Mouse (Mus musculus) monocyte, adult 2 months (primary cell): ENCODE measurements around the gene Grin3a.
"Not testable (repeated sequence)": the region's sequence is repeated elsewhere in the genome, so short reads cannot be mapped to it uniquely, and the experiment has no call there.

Experiments used
- DNase-seq, 2 experiments: peaks; one replicate each; pipeline ENCODE4 v3.0.0; 2022; ENCODE audit warnings: low spot score in 2 of 2, low read depth in 1 of 2

Gene Grin3a

GRCm38 (mm10) chr4:49681812-49682211, 163.7 kb downstream of the Grin3a start, which contains the start of gene Ppp3r2:
TSS of gene Ppp3r2 (minus strand) at chr4:49682024.
- no peak for DNase-seq

GRCm38 (mm10) chr4:49680171-49680875, 165.2 kb downstream of the Grin3a start:
- DNase-seq: no peak

- no peak for DNase-seq
These were observed 168.8 kb downstream of the Grin3a start for GRCm38 (mm10) chr4:49676790-49677189.

GRCm38 (mm10) chr4:49676071-49676470, 169.5 kb downstream of the Grin3a start:
- no peak for DNase-seq

- DNase-seq: no peak
These were observed 180.7 kb downstream of the Grin3a start for GRCm38 (mm10) chr4:49664850-49665249.

- DNase-seq: no peak
These were observed 183.3 kb downstream of the Grin3a start for GRCm38 (mm10) chr4:49662231-49662630.

GRCm38 (mm10) chr4:49661664-49662063, 183.9 kb downstream of the Grin3a start:
- no peak for DNase-seq

- DNase-seq: no peak
These were observed 186.1 kb downstream of the Grin3a start for GRCm38 (mm10) chr4:49659421-49659820.

- no peak for DNase-seq
These were observed 205.6 kb downstream of the Grin3a start for GRCm38 (mm10) chr4:49639913-49640312.

- DNase-seq: no peak
These were observed 207.7 kb downstream of the Grin3a start for GRCm38 (mm10) chr4:49637821-49638220.

- DNase-seq: no peak
These were observed 213.4 kb downstream of the Grin3a start for GRCm38 (mm10) chr4:49632139-49632481.

GRCm38 (mm10) chr4:49631319-49632138, 214.0 kb downstream of the Grin3a start, which contains the start of gene Rnf20:
TSS of gene Rnf20 (plus strand) at chr4:49632006.
- peak; percentile 83 to 93 for DNase-seq

- DNase-seq: no peak
These were observed 216.6 kb downstream of the Grin3a start for GRCm38 (mm10) chr4:49628941-49629340.

- DNase-seq: peak; percentile 24 to 60
These were observed 218.6 kb downstream of the Grin3a start for GRCm38 (mm10) chr4:49626973-49627372.

- not testable (repeated sequence) for DNase-seq
These were observed 220.6 kb downstream of the Grin3a start for GRCm38 (mm10) chr4:49624969-49625368.

- no peak for DNase-seq
These were observed 221.6 kb downstream of the Grin3a start for GRCm38 (mm10) chr4:49623916-49624315.

- no peak for DNase-seq
These were observed 223.3 kb downstream of the Grin3a start for GRCm38 (mm10) chr4:49622272-49622671.

GRCm38 (mm10) chr4:49619861-49620260, 225.7 kb downstream of the Grin3a start:
- not testable (repeated sequence) for DNase-seq

GRCm38 (mm10) chr4:49616924-49617323, 228.6 kb downstream of the Grin3a start:
- DNase-seq: no peak
